Mouse (Mus musculus) gonadal fat pad, adult 2 months (tissue): Measurements from ENCODE around the gene Morc2a. TPM values are rescaled to one million over a fixed set of nuclear protein-coding genes. Genes with fewer than 3 reads are reported as not detected.

Source experiments
- DNase-seq: peaks from one replicate; pipeline ENCODE4 v3.0.0-alpha.2; 2012; ENCODE audit warnings: low read depth
- polyA plus RNA-seq: library from polyadenylated mRNA; depleted of rRNA; stranded (reverse); fragments of >200 nt; gene quantifications from 2 replicates; pipeline ENCODE4 v1.2.3, GENCODE M21; 2012; rRNA removed

Gene Morc2a
- polyA plus RNA-seq, 1 experiment: 10.1 TPM

GRCm38 (mm10) chr11:3733933-3734636 lies 85.1 kb downstream of the Morc2a start:
- no peak for DNase-seq

GRCm38 (mm10) chr11:3735715-3736114 lies 86.7 kb downstream of the Morc2a start:
- no peak for DNase-seq

GRCm38 (mm10) chr11:3738778-3739177 lies 89.8 kb downstream of the Morc2a start:
- DNase-seq: no peak

Other genes starting within 250 kb of the Morc2a start
- gene Limk2, start 240.0 kb upstream of the Morc2a start, polyA plus RNA-seq: 71.3 and 75.6 TPM in 2 replicates
- gene Rnf185, start 196.8 kb upstream of the Morc2a start, polyA plus RNA-seq: 39.3 and 39.5 TPM in 2 replicates
- 0.27 and 0.41 TPM in 2 replicates for gene Pla2g3, start 160.9 kb upstream of the Morc2a start, polyA plus RNA-seq
- 1.3 and 2.0 TPM in 2 replicates for gene Inpp5j, start 144.4 kb upstream of the Morc2a start, polyA plus RNA-seq
- 90.6 and 93.3 TPM in 2 replicates for gene Selenom, start 134.5 kb upstream of the Morc2a start, polyA plus RNA-seq
- 22.5 and 44.5 TPM in 2 replicates for gene Smtn, start 108.6 kb upstream of the Morc2a start, polyA plus RNA-seq
- 8.6 and 9.2 TPM in 2 replicates for gene Osbp2, start 214.7 kb downstream of the Morc2a start, polyA plus RNA-seq
- 1.9 and 2.0 TPM in 2 replicates for gene 4921536K21Rik, start 245.9 kb downstream of the Morc2a start, polyA plus RNA-seq
- gene Dusp18, start 246.0 kb downstream of the Morc2a start, polyA plus RNA-seq: 13.0 and 14.9 TPM in 2 replicates